Mouse (Mus musculus) frontal cortex, postnatal 10 days (tissue): ENCODE results near the gene Slc7a6.

Experiments
- DNase-seq, 2 experiments: peaks; one replicate each; pipeline ENCODE4 v3.0.0; 2022; ENCODE audit warnings: low spot score in 2 of 2, mixed read lengths in 1 of 2

Slc7a6 gene

GRCm38 (mm10) chr8:106168356-106169016 is at the start of gene Slc7a6:
Gene Slc7a6, plus strand, starts transcription at chr8:106168857.
- DNase-seq = peak; percentile 75 to 86

GRCm38 (mm10) chr8:106123443-106123842 is 45.2 kb upstream of the Slc7a6 start:
- no peak for DNase-seq

GRCm38 (mm10) chr8:106126055-106126454 is 42.6 kb upstream of the Slc7a6 start:
- no peak for DNase-seq

- no peak for DNase-seq
Observed at GRCm38 (mm10) chr8:106127054-106127453, 41.6 kb upstream of the Slc7a6 start.

- DNase-seq = no peak
Observed at GRCm38 (mm10) chr8:106127882-106128410, 40.7 kb upstream of the Slc7a6 start.

GRCm38 (mm10) chr8:106129232-106129930 is 39.3 kb upstream of the Slc7a6 start:
- no peak for DNase-seq

- DNase-seq = no peak
Observed at GRCm38 (mm10) chr8:106129997-106130396, 38.7 kb upstream of the Slc7a6 start.

GRCm38 (mm10) chr8:106130505-106130904 is 38.2 kb upstream of the Slc7a6 start:
- DNase-seq = no peak

GRCm38 (mm10) chr8:106131021-106131420 is 37.6 kb upstream of the Slc7a6 start:
- DNase-seq = no peak

GRCm38 (mm10) chr8:106131488-106132222 is 37.0 kb upstream of the Slc7a6 start:
- no peak for DNase-seq

- DNase-seq = no peak
Observed at GRCm38 (mm10) chr8:106132356-106132755, 36.3 kb upstream of the Slc7a6 start.

- no peak for DNase-seq
Observed at GRCm38 (mm10) chr8:106133526-106133925, 35.1 kb upstream of the Slc7a6 start.

- DNase-seq = no peak
Observed at GRCm38 (mm10) chr8:106133946-106134345, 34.7 kb upstream of the Slc7a6 start.

GRCm38 (mm10) chr8:106134751-106135571 is 33.7 kb upstream of the Slc7a6 start:
- no peak for DNase-seq

GRCm38 (mm10) chr8:106135672-106136071 is 33.0 kb upstream of the Slc7a6 start:
- DNase-seq = no peak

GRCm38 (mm10) chr8:106136156-106137130 is 32.2 kb upstream of the Slc7a6 start, which contains the start of gene Esrp2:
Gene Esrp2, minus strand, starts transcription at chr8:106136974.
- no peak for DNase-seq

- DNase-seq = no peak
Observed at GRCm38 (mm10) chr8:106137218-106137905, 31.3 kb upstream of the Slc7a6 start.

- DNase-seq = no peak
Observed at GRCm38 (mm10) chr8:106137906-106138477, 30.7 kb upstream of the Slc7a6 start.

- DNase-seq = no peak
Observed at GRCm38 (mm10) chr8:106138616-106139015, 30.0 kb upstream of the Slc7a6 start.
